Mouse (Mus musculus): ENCODE measurements around the gene Gm5128. TPM values are rescaled to one million over a fixed set of nuclear protein-coding genes. Genes with fewer than 3 reads are reported as not detected.
"Not testable (repeated sequence)": the region's sequence is repeated elsewhere in the genome, so short reads cannot be mapped to it uniquely, and the experiment has no call there.

The Gm5128 gene
- not detected for total RNA-seq (2021)
- long read RNA-seq, experiment 1 = 0 reads
- long read RNA-seq, experiment 2 = 0 reads

DNA sequence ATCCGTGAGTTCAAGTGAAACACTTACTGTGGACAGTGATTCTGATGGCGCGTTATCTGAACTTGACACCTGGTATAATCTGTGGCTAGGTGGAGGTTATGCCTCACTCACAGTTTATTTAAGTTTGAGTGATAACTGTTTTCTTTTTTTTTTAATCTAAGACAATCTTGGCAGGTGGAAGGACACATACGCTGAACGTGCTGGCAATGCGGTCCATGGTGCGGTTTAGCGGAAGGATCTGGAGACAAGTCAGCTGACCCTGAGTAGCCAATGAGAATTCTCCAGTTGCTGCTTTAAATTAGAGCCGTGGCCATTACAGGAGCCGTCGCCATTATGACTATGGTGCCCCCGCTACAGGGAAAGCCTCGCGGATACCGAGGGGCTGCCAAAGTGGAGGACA, at the start of gene Gm5128:
Gene Gm5128 (plus strand): TSS at position 301 of the 400 bp plus-strand sequence.
- DNase-seq = not testable (repeated sequence)

DNA sequence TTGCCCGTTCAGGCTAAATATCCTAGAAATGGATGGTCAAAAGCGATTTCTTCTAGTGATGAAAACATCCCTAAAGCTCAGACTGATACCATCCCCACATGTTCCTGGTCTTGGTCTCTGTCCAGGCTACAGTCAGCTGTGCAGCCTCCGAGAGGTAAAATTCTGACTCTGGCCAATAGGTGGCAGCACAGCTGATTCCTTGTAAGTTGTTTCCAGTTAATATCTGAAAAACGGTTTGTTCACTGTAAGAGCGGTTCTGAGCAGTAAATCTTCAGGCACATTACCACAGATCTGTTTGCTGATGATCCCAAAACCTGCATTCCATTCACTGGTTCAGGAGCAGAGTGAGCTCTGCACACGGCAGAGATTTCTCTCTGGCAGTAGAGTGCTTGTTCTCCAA, 12.4 kb upstream of the Gm5128 start:
- not testable (repeated sequence) for DNase-seq

DNA sequence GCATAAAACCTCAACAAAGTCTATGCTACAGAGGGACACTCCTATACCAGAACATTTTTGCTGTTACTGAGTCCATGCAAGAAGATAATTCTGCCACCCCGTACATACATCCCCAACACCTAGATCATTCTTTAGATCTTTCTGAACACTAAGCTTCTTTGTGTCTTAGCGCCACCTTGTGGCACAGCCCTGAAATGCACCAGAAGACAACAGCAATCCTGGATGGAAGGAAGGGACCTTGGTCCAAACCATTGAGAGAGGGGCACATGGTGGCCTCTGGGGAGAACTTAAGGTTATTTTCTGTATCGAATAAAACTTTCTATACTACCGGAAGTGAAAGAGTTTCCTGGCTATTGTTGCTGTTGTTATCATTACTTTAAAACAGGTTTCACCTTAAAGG, 11.1 kb upstream of the Gm5128 start:
- DNase-seq = not testable (repeated sequence)

DNA sequence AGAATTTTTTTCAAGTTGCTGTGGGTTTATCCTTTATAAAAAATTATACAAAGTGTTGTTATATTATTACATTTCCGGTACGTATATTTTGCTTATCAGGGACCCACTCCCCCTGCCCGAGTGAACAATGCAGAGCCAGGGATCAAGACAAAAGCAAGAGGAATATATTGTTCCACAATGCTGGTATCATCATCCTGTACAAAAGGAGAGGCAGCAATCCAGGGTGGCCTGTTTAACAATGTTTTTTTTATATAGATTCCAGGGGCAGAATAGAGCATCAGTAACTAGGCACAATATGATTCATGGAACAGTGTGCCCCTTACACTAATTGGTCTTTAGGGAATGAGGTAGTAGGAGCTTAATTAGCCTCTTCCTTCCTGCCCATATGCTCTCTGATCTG, 30.5 kb downstream of the Gm5128 start:
- not testable (repeated sequence) for DNase-seq

DNA sequence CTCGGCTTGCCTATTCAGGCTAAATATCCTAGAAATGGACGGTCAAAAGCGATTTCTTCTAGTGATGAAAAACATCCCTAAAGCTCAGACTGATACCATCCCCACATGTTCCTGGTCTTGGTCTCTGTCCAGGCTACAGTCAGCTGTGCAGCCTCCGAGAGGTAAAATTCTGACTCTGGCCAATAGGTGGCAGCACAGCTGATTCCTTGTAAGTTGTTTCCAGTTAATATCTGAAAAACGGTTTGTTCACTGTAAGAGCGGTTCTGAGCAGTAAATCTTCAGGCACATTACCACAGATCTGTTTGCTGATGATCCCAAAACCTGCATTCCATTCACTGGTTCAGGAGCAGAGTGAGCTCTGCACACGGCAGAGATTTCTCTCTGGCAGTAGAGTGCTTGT, 48.1 kb downstream of the Gm5128 start:
- not testable (repeated sequence) for DNase-seq

DNA sequence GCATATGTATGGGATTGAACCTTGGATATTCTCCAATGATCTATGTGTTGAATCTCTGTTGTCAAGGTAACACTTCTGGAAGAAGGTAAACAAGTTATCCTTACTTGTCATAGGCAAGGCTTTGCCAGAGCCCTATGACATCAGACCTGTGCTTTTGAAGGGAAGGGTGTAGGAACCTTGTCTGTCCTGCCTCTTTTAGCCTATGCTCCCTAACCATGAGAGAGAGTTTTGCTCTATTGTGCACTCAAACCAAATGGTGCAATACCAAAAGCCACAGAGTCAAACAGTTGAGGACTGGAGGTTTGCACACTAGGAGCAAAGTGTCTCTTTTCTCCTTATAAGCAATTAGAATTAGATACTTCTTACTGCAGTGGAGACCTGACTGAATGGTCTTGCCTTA, 48.7 kb downstream of the Gm5128 start:
- DNase-seq = not testable (repeated sequence)

DNA sequence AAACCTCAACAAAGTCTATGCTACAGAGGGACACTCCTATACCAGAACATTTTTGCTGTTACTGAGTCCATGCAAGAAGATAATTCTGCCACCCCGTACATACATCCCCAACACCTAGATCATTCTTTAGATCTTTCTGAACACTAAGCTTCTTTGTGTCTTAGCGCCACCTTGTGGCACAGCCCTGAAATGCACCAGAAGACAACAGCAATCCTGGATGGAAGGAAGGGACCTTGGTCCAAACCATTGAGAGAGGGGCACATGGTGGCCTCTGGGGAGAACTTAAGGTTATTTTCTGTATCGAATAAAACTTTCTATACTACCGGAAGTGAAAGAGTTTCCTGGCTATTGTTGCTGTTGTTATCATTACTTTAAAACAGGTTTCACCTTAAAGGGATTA, 49.4 kb downstream of the Gm5128 start:
- DNase-seq = not testable (repeated sequence)

Other genes with a start within 250 kb of the Gm5128 start
- gene Gm15023, start 195.7 kb upstream of the Gm5128 start, total RNA-seq (2021) = not detected
- not detected for gene Tceal6, start 162.6 kb upstream of the Gm5128 start, total RNA-seq (2021)
- not detected for gene Pramel3, start 71.0 kb upstream of the Gm5128 start, total RNA-seq (2021)
- not detected for gene Gm7903, start 60.6 kb downstream of the Gm5128 start, total RNA-seq (2021)
- gene AV320801, start 121.3 kb downstream of the Gm5128 start, total RNA-seq (2021) = not detected
- not detected for gene Nxf7, start 225.5 kb downstream of the Gm5128 start, total RNA-seq (2021)